Mouse (Mus musculus): Measurements from ENCODE around the gene Trpm8.

Trpm8 gene

DNA sequence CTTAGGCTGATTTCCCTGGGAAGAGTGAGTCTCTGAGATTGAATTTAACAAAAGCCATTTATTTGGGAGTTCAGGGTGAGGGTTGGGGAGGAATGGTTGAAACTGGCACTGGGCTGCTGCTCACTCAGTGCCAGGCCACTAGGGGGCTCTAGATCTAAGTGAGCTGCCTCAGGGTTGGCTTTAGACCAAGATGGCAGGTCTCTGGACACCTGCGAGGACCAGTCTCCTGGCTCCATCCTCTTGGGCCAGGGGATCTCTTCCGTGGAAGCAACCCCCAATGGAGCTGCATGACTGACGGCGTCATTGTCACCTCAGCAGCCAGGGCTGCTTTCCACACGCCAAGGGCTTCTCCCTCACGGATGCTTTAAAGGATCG is 7.5 kb downstream of the Trpm8 start:
- CTCF ChIA-PET = interaction anchor here (0.5 to 4.3 kb wide), 40 partner anchors 10 to 1029 kb away, joined by 3 to 36 read pairs (median 4); partner anchors contain the start of gene Ugt1a1 (in 2 of the 4)
- POLR2A ChIA-PET = interaction anchor here in 3 of 4 experiments (0.6 to 2.2 kb wide), 5 partner anchors 10 to 529 kb away, joined by 3 to 15 read pairs (median 5); partner anchors contain the start of gene Atg16l1 (in 1 of the 3)

DNA sequence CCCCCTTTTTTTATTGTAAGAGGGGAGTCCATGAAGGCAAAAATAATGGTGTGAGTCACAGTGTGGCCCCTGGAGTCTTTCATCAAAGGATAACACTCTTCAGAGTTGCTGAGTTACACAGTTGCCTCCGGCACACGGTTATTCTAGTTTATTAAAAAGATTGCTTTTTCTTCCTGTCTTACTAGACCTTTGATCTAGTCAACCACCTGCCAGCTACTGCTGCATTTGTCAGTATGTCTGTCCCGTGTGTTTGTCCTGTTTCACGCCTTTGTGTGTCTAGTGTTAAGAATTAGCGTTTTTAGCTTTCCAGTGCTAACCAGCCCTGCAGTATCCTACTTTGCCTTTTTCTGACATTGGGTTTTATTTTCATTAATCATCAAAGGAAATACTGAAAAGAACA is 8.2 kb downstream of the Trpm8 start:
- ChIA-PET POLR2A (interaction anchor here in 3 of 4 experiments (1.0 to 2.4 kb wide), 4 partner anchors 7 to 32 kb away, joined by 3 to 6 read pairs (median 4); partner anchors contain the start of genes Hjurp (in 2 of the 3) and Trpm8 (in 2 of the 3)), CTCF (interaction anchor here in 2 of 4 experiments (0.7 to 4.3 kb wide), 11 partner anchors 9 to 74 kb away, joined by 4 to 36 read pairs (median 9); partner anchors contain the start of gene Ugt1a1 (in 2 of the 2))

DNA sequence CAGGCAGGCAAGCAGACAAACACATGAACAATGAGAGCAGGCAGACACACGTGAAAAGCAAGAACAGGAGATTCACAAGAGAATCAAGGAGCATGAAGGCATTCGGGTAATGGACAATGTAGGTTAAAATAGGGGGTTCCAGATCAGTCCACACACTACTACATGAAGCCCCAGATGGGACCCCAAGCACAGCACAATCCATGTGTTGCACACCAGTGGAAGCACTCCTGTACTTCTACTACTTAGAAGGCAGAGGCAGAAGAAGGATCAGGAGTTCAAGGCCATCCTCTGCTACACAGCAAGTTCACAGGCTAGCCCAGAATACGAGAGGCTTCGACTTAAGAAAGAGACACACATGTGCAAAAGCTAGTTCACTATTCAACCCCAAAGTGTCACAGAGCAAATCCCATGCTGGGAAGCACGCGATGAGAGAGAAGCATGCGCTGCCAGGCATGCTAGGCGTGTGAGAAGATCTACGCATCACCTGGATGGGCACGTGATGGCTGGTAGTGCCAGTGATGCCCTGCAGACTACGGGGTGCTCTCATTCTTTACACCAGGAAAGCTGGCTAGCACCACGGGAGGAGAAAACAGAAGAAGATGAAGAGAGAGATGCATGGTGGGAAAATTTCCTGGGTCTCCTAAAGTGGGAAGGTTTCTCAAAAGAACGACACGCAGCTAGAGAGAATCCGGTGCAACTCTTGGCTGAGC is 8.8 kb downstream of the Trpm8 start:
- POLR2A ChIA-PET = interaction anchor here in 2 of 4 experiments (1.2 to 2.4 kb wide), 6 partner anchors 8 to 33 kb away, joined by 3 to 6 read pairs (median 4); partner anchors contain the start of genes Hjurp (in 2 of the 2) and Trpm8 (in 2 of the 2)
- CTCF ChIA-PET = interaction anchor here in 2 of 4 experiments (1.1 to 7.4 kb wide), 15 partner anchors 8 to 461 kb away, joined by 3 to 73 read pairs (median 12); partner anchors contain the start of genes Hjurp (in 2 of the 2), Trpm8 (in 2 of the 2) and Ugt1a1 (in 1 of the 2)

DNA sequence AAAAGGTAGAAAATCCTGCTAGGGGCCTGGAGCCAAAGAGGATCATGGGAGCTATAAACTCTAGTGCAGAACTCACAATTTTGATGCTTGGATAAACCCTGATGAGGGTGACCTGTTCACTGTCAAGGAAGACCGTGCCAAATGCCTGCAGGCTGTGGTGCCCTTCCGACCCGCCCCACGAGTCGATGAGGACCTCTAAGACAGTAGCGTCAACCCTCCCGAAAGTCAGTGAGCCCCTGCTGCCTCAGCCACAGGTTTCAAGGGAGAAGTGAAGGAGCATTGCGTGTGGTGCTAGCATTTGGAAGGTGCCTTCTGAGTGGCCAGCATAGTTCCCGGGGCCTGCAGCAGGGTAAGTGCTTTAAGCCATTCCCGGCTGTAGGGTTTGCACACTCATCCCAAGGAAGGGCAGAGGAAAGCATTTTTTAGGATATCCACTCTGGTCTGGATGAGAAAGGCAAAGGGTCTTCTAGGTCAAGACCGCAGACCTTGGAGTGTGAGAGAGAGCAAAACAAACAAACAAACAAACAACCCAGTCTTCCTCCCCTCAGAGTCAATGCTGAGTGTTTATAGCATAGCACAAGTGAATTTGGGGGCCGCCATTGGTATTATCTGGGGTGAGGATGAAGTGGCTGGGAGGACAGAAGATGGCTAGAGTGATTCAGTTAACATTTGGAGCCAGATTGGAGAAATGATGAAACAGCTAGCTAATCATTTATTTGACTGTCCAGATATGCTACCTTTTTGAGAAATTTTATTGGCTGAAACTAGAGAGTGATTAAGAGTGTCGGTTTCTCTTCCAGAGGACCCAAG is 9.6 kb downstream of the Trpm8 start:
- CTCF ChIA-PET = interaction anchor here (0.5 to 7.4 kb wide), 61 partner anchors 9 to 1047 kb away, joined by 3 to 73 read pairs (median 3); partner anchors contain the start of genes Hjurp (in 2 of the 4), Trpm8 (in 2 of the 4) and Ugt1a1 (in 1 of the 4)
- POLR2A ChIA-PET = interaction anchor here (0.6 to 3.3 kb wide), 12 partner anchors 8 to 326 kb away, joined by 3 to 15 read pairs (median 4); partner anchors contain the start of genes Hjurp (in 3 of the 4) and Trpm8 (in 3 of the 4)

DNA sequence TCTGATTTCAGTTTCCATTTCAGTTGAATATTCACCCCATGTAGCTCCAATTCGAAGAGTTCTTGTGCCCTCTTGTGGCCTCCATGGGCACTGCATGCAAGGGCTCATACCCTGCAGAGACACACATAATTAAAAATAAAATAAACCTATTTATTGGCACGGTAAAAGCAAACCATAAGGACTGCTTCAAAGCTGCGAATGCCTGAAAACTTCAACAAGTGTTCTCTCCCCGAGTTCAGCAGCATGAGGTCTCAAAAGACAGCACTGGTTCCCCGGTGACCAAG is 10.2 kb downstream of the Trpm8 start:
- ChIA-PET CTCF (interaction anchor here (0.5 to 7.4 kb wide), 63 partner anchors 9 to 1317 kb away, joined by 3 to 73 read pairs (median 3); partner anchors contain the start of genes Hjurp (in 2 of the 4), Trpm8 (in 2 of the 4) and Ugt1a1 (in 1 of the 4)), POLR2A (interaction anchor here (0.6 to 3.3 kb wide), 12 partner anchors 9 to 327 kb away, joined by 3 to 15 read pairs (median 3); partner anchors contain the start of genes Hjurp (in 3 of the 4) and Trpm8 (in 3 of the 4))

DNA sequence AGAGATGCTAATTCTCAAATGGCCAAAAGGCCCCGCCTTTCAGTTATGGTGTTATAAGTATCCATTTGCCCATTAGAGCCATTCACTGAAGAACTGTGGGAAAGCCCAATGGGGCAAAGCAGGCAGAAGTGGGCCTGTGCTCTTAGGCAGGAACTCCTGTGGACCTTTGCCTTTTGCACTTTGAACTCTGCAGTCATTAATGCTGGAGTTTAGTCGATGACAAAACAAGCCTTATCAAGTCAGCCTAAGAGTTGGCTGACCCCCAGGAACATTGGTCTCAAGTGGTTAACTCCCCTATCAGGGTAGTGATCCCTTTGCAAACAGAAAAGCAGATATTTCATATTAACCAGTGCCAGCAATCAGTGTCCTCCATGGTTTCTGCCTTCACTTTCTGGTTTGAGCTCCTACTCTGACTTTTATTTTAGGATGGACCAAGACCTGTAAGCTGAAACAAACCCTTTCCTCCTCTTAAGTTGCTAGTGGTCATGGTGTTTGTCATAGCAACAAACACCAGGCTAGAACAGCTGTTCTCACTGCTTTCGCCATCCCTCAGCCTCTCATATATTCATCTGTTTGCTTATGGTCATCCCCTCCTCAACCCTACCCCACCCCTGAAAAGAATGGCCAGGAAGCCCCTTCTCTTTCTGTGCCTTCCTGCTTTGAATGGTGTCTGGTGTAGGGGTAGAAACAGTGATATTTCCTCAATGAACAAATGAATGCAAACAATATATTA is 10.8 kb downstream of the Trpm8 start:
- CTCF ChIA-PET = interaction anchor here (0.5 to 7.4 kb wide), 45 partner anchors 9 to 1316 kb away, joined by 3 to 73 read pairs (median 3); partner anchors contain the start of genes Hjurp (in 2 of the 4) and Trpm8 (in 2 of the 4)

DNA sequence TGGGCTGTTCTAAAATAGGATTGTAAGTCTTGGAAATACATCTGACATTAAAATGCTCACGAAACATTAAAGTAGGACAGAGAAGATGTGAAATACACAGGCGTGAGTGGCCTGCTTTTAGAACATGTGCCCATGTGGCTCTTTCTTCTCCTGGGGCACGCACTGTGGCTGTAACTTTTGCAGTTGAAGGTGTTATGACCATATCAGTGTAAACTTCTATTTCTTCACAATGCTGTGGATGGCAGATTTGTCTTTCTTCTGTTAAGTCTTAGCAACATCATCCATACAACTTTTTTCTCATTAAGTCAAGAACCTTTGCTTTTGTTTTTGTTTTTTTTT is 11.3 kb downstream of the Trpm8 start:
- CTCF ChIA-PET = interaction anchor here in 3 of 4 experiments (0.6 to 7.4 kb wide), 10 partner anchors 11 to 286 kb away, joined by 3 to 73 read pairs (median 14); partner anchors contain the start of genes Hjurp (in 2 of the 3) and Trpm8 (in 2 of the 3)

More for the DNA sequence above, 10.8 kb downstream of the Trpm8 start:
- POLR2A ChIA-PET = interaction anchor here (0.6 to 3.3 kb wide), 10 partner anchors 9 to 327 kb away, joined by 3 to 15 read pairs (median 4); partner anchors contain the start of genes Hjurp (in 3 of the 4) and Trpm8 (in 3 of the 4)

DNA sequence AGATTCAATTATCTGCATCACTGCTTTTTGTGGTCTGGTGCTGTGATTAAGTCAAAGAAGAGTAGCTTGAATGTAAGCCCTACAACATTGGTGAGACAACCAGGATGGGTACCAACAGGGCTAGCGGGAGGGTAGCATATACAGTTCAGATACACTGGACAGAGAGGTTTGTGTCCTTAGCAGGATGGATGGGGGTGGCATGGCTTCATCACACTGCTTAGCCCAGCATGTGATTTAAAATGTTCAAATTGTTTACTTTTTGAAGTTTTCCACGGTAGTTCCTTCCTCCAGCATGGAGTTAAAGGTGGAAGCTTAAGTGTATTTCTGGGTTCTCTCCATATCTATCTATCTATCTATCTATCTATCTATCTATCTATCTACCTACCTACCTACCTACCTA is 11.7 kb downstream of the Trpm8 start:
- CTCF ChIA-PET = interaction anchor here in 3 of 4 experiments (0.6 to 7.4 kb wide), 16 partner anchors 9 to 287 kb away, joined by 3 to 73 read pairs (median 6); partner anchors contain the start of genes Hjurp (in 2 of the 3) and Trpm8 (in 2 of the 3)
- POLR2A ChIA-PET = interaction anchor here in 1 of 4 experiments (1.3 to 3.3 kb wide), 3 partner anchors 13 to 26 kb away, joined by 5 to 15 read pairs (median 8); no protein-coding TSS in a partner anchor

More for the DNA sequence above, 11.3 kb downstream of the Trpm8 start:
- POLR2A ChIA-PET = interaction anchor here in 1 of 4 experiments (3.3 kb wide), 1 partner anchor 14 kb away, joined by 15 read pairs; no protein-coding TSS in a partner anchor

DNA sequence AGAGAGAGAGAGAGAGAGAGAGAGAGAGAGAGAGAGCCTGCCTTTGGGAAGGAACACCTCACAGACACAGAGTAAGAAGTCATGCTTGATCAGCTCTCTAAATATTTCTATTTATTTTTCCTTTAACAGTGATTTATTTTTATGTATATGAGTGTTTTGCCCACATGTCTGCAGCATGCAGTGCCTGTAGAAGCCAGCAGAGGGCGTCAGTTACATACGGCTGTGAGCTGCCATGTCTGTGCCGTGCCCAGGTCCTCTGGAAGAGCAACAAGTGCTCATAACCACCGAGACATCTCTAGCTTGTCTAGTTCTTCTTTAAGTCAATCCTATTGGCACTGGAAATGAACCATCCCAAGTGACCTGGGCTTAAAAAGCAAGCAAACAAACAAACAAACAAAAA is 12.5 kb downstream of the Trpm8 start:
- ChIA-PET POLR2A (interaction anchor here in 1 of 4 experiments (0.7 to 3.3 kb wide), 7 partner anchors 9 to 916 kb away, joined by 3 to 15 read pairs (median 5); partner anchors contain the start of genes Hjurp and Trpm8), CTCF (interaction anchor here (0.6 to 7.4 kb wide), 58 partner anchors 9 to 1252 kb away, joined by 3 to 73 read pairs (median 4); partner anchors contain the start of genes Hjurp (in 3 of the 4) and Trpm8 (in 3 of the 4))

DNA sequence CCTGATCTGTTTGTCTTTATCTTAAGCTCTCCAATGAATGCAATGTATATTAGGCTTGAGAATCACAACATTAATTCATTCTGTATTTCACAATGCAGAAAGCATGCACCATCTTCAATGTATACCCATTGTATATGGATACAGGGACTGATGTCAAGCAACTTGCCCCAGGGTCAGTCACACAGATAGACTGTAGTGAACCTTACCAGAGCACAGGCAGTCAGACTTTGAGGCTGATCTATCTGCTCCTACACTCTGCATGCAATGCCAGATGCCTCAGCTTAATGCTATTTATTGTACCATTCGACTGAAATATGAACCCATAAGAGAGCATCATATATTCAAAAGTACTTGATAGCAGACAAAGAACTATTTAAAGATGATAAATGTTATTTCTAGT is 13.1 kb downstream of the Trpm8 start:
- ChIA-PET CTCF (interaction anchor here (0.6 to 7.4 kb wide), 59 partner anchors 8 to 1610 kb away, joined by 3 to 73 read pairs (median 4); partner anchors contain the start of genes Hjurp (in 3 of the 4) and Trpm8 (in 3 of the 4)), POLR2A (interaction anchor here in 2 of 4 experiments (0.6 to 3.3 kb wide), 7 partner anchors 12 to 915 kb away, joined by 3 to 15 read pairs (median 5); partner anchors contain the start of genes Hjurp (in 1 of the 2) and Trpm8 (in 1 of the 2))

DNA sequence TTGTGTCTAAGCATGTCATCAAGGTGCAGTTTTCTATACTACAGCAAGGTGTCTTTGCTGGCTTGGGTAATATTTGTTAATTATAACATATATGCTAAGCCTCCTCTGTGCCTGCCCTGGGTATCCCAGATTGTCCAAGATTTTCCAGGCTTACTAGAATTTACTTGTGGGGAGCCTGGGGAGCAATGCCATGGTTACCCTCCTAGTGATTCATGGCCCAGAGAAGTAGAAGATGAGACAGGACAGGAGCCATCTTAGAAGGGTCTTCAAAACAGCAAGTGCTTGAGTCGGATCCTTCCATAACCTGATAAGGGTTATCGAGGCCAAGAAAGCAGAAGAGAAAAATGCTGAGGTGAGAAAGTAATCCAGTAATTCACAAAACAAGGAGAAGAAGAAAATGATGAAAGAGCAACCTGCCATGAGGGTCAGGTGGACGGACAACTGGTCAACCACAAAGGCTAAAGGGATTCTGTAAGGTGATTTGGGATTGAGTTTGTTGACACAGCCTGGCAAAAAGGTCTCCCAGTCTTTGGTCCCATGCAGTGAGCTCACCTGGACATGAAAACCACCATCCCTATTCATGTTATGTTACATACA is 14.0 kb downstream of the Trpm8 start:
- ChIA-PET POLR2A (interaction anchor here in 2 of 4 experiments (1.1 to 1.7 kb wide), 3 partner anchors 14 to 35 kb away, joined by 3 to 10 read pairs (median 3); partner anchors contain the start of genes Hjurp (in 1 of the 2) and Trpm8 (in 1 of the 2)), CTCF (interaction anchor here in 3 of 4 experiments (1.3 to 7.4 kb wide), 5 partner anchors 10 to 35 kb away, joined by 3 to 73 read pairs (median 4); no protein-coding TSS in a partner anchor)

DNA sequence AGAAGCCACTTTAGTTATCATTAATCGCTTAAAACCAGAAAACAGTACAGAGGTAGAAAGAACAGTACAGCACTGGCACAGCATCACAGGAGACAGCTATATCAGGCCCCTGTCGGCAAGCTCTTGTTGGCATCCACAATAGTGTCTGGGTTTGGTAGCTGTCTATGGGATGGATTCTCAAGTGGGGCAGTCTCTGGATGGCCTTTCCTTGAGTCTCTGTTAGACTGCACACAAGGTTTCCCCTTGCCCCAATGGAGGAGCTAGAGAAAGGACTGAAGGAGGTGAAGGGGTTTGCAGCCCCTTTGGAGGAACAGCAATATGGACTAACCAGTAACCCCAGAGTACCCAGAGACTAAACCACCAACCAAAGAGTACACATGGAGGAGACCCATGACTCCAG is 14.6 kb downstream of the Trpm8 start:
- POLR2A ChIA-PET = interaction anchor here in 2 of 4 experiments (1.1 to 1.7 kb wide), 3 partner anchors 14 to 35 kb away, joined by 3 to 10 read pairs (median 3); partner anchors contain the start of genes Hjurp (in 1 of the 2) and Trpm8 (in 1 of the 2)
- CTCF ChIA-PET = interaction anchor here in 3 of 4 experiments (1.4 to 7.4 kb wide), 3 partner anchors 9 to 11 kb away, joined by 3 to 73 read pairs (median 4); no protein-coding TSS in a partner anchor

DNA sequence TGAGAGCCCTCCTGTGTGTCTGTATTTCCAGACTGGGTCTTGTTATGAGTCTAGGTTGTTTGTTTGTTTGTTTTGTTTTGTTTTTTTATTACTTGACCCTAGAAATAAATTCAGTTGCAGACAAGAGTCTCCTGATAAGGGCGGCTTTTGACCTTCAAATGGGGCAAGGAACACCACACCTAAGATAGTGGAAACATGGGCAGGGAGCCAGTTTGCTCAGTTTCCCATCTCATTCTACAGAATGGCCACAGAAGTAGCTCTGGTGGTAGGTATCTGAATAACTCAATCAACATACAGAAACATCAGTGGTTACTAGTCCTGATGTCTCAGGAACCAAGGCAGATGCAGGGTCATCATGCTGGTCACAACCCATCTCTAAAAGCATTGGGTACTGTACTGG is 17.2 kb downstream of the Trpm8 start:
- CTCF ChIA-PET = interaction anchor here in 2 of 4 experiments (0.8 to 3.3 kb wide), 2 partner anchors 10 to 41 kb away, joined by 3 to 9 read pairs; no protein-coding TSS in a partner anchor
- POLR2A ChIA-PET = interaction anchor here in 1 of 4 experiments (0.8 kb wide), 1 partner anchor 16 kb away, joined by 3 read pairs; no protein-coding TSS in a partner anchor

DNA sequence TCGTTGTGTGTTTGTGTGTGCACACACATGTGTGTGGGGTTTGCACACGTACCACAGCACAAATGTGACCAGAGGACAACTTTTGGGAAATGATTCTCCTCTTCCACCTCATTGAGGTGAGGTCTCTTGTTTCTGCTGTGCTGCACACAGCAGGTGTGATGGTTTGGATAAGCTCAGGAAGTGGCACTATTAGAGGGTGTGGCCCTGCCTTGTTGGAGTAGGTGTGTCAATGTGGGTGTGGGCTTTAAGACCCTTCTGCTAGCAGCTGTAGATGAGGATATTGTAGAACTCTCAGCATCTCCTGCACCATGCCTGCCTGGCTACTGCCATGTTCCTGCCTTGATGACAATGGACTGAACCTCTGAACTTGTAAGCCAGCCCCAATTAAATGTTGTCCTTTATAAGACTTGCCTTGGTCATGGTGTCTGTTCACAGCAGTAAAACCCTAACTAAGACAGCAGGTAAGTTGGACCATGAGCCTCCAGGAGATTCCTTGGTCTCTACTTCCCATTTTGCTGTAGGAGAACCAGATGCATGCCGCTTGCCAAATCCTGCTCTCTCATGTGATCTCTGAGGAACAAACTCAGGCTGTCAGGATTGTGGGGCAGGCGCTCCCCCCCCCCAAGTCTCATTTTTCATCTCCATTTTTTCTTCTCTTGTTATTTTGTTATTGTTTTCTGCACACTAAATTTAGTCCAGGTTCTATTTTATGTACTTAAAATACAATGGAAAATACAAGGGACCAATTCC is 18.9 kb downstream of the Trpm8 start:
- ChIA-PET POLR2A (interaction anchor here in 2 of 4 experiments (0.7 to 1.4 kb wide), 3 partner anchors 10 to 1988 kb away, joined by 3 to 4 read pairs (median 3); partner anchors contain the start of genes Hjurp (in 1 of the 2) and Trpm8 (in 1 of the 2)), CTCF (interaction anchor here in 3 of 4 experiments (0.6 to 3.3 kb wide), 6 partner anchors 9 to 373 kb away, joined by 3 to 18 read pairs (median 6); no protein-coding TSS in a partner anchor)

Measured in embryonic stem cell, embryonic (primary cell).